Mouse (Mus musculus): Measurements from ENCODE around the gene Ebf1.

Gene Ebf1

GRCm38 (mm10) chr11:44895893-44896292, 278.8 kb downstream of the Ebf1 start:
- no peak for DNase-seq (ENCODE audit: low spot score)

DNA sequence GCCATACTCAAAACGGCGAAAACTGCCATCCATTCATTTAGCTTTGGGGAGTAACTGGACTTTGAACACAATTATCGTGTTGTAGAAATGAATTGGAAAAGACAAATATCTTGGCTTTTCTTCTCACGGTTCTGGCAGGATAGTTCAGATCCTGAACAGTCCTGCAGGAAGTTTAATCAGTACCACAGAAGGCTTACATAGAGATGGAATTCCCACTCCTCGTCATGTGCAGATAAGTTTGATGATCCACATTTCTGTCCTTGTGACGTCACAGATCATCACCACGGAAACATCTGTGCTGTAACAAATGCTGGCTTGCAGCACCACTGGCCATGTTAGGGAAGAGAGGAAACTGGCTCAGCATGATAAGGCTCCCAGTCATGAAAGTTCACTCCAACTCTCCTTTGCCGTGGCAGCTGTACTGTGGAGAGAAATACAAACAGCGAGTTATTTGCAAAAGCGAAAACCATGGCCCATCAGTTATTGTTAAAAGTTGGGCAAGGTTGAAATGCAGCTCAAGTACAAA, 280.1 kb downstream of the Ebf1 start:
- DNase-seq (ENCODE audit: low spot score): no peak

DNA sequence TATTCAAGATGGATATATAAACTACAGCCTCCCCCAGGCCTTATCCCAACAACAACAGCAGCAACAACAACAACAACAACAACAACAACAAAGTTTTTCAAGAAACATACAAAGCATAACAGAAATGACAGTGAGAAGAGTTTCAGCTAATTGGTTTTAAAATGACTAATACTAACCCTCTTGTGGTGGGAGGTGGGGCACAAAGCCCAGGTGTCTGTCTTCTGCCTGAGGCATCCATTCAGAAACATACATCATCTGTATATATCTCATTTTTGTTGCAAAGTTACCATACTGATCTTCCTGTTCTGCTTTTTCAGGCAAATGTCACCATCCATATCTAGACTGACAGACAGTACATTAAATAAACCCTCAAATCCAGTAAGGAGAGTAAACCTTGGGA, 282.4 kb downstream of the Ebf1 start:
- DNase-seq (ENCODE audit: low spot score): no peak

- no peak for DNase-seq (ENCODE audit: low spot score)
Measured at GRCm38 (mm10) chr11:44899965-44900364, 282.8 kb downstream of the Ebf1 start.

GRCm38 (mm10) chr11:44900496-44900895, 283.4 kb downstream of the Ebf1 start:
- DNase-seq (ENCODE audit: low spot score): no peak

DNA sequence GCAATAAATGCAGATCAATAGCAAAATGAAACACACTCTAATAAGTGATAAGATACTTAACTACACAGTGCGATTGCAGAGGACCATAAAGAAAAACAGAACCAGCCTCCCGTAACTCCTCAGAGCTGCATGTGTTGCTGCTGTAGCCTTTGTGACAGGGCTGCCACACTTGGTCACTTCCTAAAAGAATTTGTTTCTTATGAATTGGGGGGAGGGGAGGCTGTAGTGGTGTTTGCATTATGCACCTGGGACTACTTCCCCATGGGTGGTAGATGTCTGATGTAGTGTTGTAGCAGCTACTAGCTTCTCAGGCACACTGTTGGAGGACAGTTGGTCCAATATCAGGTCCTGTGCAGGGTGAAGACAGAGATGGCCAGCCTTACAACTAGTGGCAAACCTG, 284.6 kb downstream of the Ebf1 start:
- DNase-seq (ENCODE audit: low spot score): no peak

- no peak for DNase-seq (ENCODE audit: low spot score)
Measured at GRCm38 (mm10) chr11:44902165-44902564, 285.0 kb downstream of the Ebf1 start.

- no peak for DNase-seq (ENCODE audit: low spot score)
Measured at GRCm38 (mm10) chr11:44904121-44904520, 287.0 kb downstream of the Ebf1 start.

GRCm38 (mm10) chr11:44906456-44906855, 289.3 kb downstream of the Ebf1 start:
- DNase-seq (ENCODE audit: low spot score): no peak

DNA sequence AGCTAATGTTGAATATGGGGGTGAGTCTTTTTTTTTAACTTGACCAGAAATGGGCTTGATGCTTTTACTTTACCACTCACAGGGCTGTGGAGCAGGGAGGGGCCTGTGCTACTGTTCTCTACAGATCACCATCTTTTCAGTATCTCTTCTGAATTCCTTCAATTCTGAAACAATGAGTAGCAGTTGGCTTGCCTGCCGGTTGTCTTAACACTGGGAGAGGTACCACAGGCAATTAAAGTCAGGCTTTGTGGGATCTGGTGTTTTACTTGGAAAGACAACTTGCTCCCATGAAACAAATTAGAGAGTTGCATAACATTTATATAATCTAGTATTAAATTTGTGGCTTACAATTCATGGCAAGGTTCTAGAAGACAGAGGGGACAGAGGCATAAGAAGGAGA, 294.6 kb downstream of the Ebf1 start:
- DNase-seq (ENCODE audit: low spot score): no peak

DNA sequence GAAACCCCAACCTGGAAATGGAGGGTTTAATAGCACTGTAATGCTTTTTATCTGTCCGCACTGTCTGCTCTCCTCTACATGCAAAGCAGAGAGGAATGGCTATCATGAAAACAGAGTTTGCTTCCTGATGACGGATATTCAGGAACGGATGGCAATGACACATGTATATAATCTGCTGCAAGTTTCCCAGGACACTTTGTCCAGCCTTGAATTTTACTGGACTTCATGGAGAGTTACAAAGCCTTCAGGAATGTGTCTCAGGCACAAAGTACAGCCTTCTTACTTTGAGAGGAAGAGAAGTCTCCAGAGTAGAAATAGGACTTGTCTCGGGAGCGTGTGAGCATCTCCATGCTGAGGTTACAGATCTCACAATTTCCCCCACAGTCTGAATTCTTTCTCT, 296.7 kb downstream of the Ebf1 start:
- no peak for DNase-seq (ENCODE audit: low spot score)

GRCm38 (mm10) chr11:44917059-44917458, 299.9 kb downstream of the Ebf1 start:
- DNase-seq (ENCODE audit: low spot score): no peak

GRCm38 (mm10) chr11:44923138-44923537, 306.0 kb downstream of the Ebf1 start:
- DNase-seq (ENCODE audit: low spot score): no peak

DNA sequence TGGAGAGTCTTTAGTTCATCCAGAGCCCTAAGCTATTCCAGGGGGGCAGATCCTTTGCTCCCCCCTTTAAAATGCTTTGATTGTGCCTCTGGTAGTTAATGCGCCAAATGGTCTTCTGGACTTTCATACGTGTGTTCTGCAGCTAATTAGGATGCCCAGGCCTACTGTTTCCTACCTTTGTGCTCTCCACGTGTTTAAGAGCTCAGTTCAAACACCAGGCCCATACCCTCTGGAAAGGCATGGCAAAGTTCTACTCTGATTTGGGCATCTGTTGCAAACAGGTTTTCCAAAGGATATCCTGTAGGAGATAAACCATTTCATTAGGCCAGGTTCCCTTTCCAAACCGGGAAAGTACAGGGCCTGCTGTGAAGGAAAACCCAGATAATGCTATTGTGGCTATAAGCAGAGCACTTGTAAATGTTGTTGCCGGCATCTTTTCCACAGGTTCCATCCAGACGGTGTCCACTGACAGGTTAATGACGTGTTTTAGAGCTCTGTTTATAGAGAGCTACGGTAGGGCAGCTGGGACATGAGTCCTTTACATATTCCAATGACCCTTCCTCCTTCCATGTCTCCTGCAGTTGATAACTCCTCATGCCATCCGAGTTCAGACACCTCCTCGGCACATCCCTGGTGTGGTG, 306.9 kb downstream of the Ebf1 start:
- no peak for DNase-seq (ENCODE audit: low spot score)

GRCm38 (mm10) chr11:44924896-44925295, 307.8 kb downstream of the Ebf1 start:
- DNase-seq (ENCODE audit: low spot score): no peak

DNA sequence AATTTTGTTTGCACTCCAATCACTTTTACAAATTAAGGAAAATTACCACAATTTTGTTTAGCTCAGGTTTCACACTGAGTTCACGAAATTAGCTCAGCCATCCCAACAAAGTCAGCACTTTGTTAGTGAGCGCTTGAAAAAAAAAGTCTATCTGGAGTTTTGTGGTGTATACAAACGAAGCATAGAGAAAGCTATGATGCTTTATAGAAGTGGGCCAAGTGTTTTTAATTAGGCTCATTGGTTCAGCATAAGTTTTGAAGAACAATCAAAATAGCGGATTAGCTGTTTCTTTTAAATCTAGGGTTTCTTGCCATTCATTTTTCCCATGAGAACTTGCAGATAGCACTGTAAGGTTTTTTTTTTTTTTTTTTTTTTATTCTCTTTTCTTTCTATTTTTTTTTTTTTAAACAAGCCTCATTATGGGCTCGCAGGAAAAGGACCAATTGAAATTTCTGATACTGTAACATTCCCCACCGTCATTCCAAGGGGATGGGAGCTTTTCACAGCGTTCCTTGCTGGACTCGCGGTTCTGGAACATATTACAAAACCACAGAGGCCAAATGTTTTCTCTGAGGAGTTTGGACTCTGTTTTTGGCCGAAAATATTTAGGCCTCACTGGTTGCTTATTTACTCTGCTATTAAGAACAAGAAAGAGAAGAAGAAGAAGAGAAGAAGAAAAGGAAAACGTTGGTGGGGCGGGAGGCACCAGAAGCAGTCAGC, 308.8 kb downstream of the Ebf1 start:
- no peak for DNase-seq (ENCODE audit: low spot score)

- DNase-seq (ENCODE audit: low spot score): no peak
Measured at GRCm38 (mm10) chr11:44928403-44928802, 311.3 kb downstream of the Ebf1 start.

- DNase-seq (ENCODE audit: low spot score): no peak
Measured at GRCm38 (mm10) chr11:44932942-44933483, 315.9 kb downstream of the Ebf1 start.

- DNase-seq (ENCODE audit: low spot score): no peak
Measured at GRCm38 (mm10) chr11:44943781-44944180, 326.7 kb downstream of the Ebf1 start.

DNA sequence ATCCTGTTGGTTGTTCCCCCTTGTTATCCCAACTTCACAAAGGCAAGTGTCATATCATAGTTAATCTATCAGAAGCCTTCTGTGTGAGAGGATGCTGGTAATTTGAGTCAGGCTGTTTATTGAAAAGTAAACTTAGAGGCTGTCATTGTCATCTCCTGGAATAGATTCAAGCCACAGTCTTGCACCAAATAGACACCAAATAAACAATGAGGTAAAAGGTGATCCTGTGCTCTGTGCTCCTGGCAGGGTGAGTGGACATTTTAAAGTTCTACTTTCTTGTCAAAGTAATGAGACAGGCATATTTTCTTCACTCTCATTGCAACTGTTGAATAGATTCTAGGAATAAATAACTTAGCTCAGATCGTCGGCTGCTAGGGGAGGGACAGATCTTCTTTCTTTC, 327.3 kb downstream of the Ebf1 start:
- no peak for DNase-seq (ENCODE audit: low spot score)

DNA sequence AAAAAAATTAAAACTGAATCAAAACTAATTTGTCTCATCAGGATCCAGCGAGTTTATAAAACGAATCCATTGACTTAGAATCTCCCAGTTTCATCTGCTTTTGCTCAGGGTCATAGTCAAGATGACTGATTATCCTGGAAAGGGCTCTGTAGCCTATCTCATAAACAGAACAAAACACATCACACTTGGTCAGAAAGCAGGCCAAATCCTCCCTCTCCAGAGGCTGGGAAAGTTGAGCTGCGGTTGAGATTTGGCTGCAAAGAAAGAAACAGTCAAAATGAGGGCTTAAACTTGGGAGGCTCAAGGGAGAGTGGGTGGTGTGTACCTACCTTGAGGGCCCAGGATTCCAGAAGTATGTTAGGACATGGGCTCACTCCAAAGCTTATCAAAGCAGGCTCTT, 329.5 kb downstream of the Ebf1 start:
- no peak for DNase-seq (ENCODE audit: low spot score)

DNA sequence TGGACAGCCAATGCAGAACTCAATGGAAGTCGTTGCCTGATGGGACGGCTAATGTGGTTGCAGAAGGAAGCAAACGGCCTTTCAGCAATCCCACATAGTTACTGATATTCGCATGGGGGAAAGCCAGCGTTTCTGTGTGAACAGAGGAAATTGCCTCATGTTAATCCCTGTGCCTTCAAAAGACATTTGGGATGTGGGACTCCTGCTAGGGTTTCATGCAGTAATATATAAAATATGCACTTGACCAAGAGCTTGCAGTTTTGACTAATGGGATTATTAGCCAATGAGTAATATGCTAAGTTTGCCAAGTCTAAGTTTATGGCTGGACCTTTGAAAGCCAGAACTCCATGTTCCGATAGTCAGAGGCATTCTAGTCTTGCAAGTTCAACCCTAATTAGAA, 331.4 kb downstream of the Ebf1 start:
- peak; percentile 11 for DNase-seq (ENCODE audit: low spot score)

DNA sequence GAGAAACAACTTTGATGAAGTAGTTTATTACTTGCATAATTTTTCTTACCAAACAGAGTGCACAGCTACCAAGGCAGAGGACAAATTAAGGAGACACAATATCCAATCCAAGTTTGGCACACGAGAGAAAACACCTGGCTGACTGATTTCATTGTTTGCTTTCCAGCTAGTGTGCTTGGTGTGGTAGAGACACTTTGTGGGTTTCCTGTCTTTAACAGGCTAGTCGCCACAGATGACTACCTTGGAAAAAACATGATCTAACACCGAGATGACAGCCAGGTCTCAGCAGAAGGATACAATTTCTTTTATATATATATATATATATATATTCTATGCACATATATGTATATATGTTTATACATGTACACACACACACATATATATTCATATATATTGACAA, 332.0 kb downstream of the Ebf1 start:
- no peak for DNase-seq (ENCODE audit: low spot score)

All from urinary bladder, postnatal 25 days (tissue).